Mouse (Mus musculus): ENCODE data around the gene Rpl29.

The Rpl29 gene

GRCm38 (mm10) chr9:106454888-106455681 is 25.8 kb downstream of the Rpl29 start:
- DNase-seq: no peak

GRCm38 (mm10) chr9:106456325-106457162 is 27.3 kb downstream of the Rpl29 start:
- DNase-seq: no peak

- no peak for DNase-seq
These were observed 27.9 kb downstream of the Rpl29 start for GRCm38 (mm10) chr9:106457163-106457559.

- no peak for DNase-seq
These were observed 28.7 kb downstream of the Rpl29 start for GRCm38 (mm10) chr9:106457920-106458319.

- DNase-seq: no peak
These were observed 30.7 kb downstream of the Rpl29 start for GRCm38 (mm10) chr9:106459946-106460345.

GRCm38 (mm10) chr9:106460401-106461025 is 31.3 kb downstream of the Rpl29 start:
- DNase-seq: no peak

- no peak for DNase-seq
These were observed 31.8 kb downstream of the Rpl29 start for GRCm38 (mm10) chr9:106461026-106461415.

- DNase-seq: no peak
These were observed 32.6 kb downstream of the Rpl29 start for GRCm38 (mm10) chr9:106461641-106462429.

GRCm38 (mm10) chr9:106462430-106462800 is 33.2 kb downstream of the Rpl29 start:
- DNase-seq: no peak

GRCm38 (mm10) chr9:106463122-106464063 is 34.1 kb downstream of the Rpl29 start:
- DNase-seq: no peak

- DNase-seq: peak; percentile 51
These were observed 35.7 kb downstream of the Rpl29 start for GRCm38 (mm10) chr9:106464751-106465541.

GRCm38 (mm10) chr9:106465571-106466200 is 36.4 kb downstream of the Rpl29 start, which contains the start of gene Gpr62:
TSS of gene Gpr62 (minus strand) at chr9:106465938.
- no peak for DNase-seq

GRCm38 (mm10) chr9:106466721-106467120 is 37.5 kb downstream of the Rpl29 start:
- no peak for DNase-seq

- DNase-seq: no peak
These were observed 38.5 kb downstream of the Rpl29 start for GRCm38 (mm10) chr9:106467746-106468145.

GRCm38 (mm10) chr9:106469317-106469716 is 40.1 kb downstream of the Rpl29 start:
- no peak for DNase-seq

GRCm38 (mm10) chr9:106469776-106470175 is 40.5 kb downstream of the Rpl29 start:
- no peak for DNase-seq

GRCm38 (mm10) chr9:106470991-106471750 is 41.9 kb downstream of the Rpl29 start:
- DNase-seq: no peak

- DNase-seq: peak; percentile 68
These were observed 42.6 kb downstream of the Rpl29 start for GRCm38 (mm10) chr9:106471892-106472291.

- no peak for DNase-seq
These were observed 43.1 kb downstream of the Rpl29 start for GRCm38 (mm10) chr9:106472321-106472720.
